Mouse (Mus musculus) cortical plate, adult 2 months (tissue): Measurements from ENCODE around the gene Ninj1.

Experiments
- CTCF ChIP-seq: fragments of 200-500 bp; IDR thresholded peaks from 2 replicates; pipeline ENCODE4 v1.5.1; 2011; ENCODE audit warnings: mild to moderate bottlenecking, control low read depth, low read length; ENCODE audit not compliant: insufficient read depth; ENCODE audit errors: extremely low read depth
- POLR2A ChIP-seq: fragments of 200-500 bp; IDR thresholded peaks from 2 replicates; pipeline ENCODE4 v1.6.1; 2011; ENCODE audit warnings: mild to moderate bottlenecking, low read length, control low read depth; ENCODE audit not compliant: insufficient read depth; ENCODE audit errors: extremely low read depth

DNA sequence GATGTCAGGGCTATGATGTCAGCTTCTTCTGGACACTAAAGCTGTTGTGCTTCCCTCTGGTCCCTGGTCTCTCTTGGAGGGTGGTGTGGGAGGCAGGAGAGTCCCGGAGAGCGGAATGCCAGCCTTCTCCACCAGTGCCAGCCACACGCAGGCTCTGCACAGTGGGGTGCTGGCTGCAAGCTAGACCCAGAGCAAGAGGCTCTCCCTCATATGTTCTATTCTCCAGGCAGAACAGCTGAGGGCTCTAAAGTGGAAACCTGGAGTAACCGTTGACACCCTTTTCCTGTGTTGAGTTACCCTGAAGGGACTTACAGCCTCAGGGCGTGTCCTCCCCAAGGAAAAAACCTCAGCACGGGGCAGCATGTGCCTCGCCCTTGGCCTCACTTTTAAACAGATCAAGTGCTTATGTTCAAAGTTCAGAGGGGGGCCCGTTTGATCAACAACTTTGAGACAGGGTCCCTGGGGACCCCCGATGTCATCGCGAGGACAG is 442 bp upstream of the Ninj1 start:
- TF ChIP-seq CTCF (no peak), POLR2A (no peak)
